Mouse (Mus musculus) left cerebral cortex, adult 9 months (tissue): ENCODE results near the gene Eif2d.
A peak's percentile ranks its signal among the peaks of the same experiment; 100 is the strongest.
"Not testable (repeated sequence)": the region's sequence is repeated elsewhere in the genome, so short reads cannot be mapped to it uniquely, and the experiment has no call there.

ENCODE experiments used
- DNase-seq, 2 experiments: peaks; one replicate each; pipeline ENCODE4 v3.0.0; 2022; ENCODE audit warnings: low spot score in 2 of 2

The Eif2d gene

DNA sequence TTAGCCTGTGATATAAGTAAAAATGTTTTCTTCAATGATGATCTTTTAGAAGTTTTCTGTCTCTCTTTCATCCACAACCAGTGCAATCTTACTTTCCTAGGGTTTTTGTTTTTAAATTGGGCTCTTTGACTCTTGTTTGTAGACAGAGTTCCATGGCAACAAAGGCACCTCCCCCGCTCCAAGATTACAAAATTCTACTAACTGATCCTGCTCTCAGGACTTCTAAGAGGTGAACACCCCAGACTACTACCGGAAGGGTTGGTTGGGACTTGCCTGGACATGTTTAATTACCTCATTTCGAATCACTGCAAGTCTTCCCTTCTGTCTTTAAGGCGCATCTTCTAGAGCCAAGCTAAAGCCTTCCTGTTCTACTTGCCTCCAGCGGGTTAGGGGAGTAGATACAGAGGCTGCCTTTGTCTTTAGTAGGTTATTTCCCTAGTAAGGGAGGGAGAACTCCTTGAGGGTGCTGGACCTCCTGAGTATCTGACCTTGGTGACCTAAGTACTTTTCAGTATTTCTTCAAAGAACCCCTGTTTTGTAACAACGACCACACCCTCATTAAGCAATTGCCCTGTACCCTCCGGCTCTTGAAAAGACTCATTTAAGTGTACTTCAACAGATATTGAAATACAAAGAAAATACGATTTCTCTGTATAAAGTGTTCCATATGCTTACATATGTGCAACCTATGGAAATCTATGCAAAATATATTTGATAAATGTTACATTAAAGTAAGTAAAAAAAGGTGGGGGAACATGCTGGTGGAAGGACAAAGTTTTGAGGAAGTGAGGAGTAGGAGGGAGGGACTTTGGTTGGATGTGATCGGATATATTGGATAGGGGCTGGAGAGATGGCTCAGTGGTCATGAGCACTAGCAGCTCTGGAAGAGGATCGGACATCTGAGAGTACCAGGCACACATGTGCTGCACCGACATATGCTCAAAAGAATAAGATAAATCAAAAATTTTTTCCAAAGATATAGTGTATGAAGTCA lies 13.6 kb upstream of the Eif2d start:
- no peak for DNase-seq

DNA sequence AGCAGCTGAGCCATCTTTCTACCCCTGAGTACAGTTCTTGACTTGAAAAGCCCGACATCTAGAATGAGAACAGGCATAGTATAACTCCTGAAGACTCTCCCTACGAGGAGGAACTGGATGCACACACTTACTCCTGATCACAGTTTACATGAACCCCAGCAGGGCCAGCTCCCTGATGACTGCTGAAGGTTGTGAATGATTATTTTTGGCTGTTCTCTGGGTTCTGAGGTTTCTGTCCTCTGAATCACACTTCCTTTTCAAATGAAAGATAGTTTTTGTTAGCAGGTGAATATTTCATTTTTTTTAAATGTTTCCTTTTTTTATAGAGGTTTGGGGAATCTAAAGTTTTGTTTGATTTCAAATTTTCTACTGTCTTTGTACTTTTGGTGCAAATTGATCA lies 11.5 kb upstream of the Eif2d start:
- DNase-seq, result no peak

DNA sequence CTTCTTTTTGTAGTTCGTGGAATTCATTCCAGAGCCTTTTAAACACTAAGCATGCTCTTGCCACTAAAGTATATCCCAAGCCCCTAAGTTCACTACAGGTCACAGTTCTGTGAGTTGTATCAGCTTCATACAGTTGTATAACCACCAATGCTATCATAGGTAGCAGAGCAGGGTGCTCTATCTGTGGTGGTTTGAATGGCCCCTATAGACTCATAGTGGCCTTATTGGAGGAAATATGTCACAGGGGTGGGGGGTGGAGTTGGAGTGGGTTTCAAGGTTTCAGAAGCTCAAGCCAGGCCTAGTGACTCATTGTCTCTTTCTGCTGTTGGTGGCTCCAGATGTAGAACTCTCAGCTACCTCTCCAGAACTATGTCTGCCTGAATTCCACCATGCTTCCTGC lies 10.5 kb upstream of the Eif2d start:
- no peak for DNase-seq

DNA sequence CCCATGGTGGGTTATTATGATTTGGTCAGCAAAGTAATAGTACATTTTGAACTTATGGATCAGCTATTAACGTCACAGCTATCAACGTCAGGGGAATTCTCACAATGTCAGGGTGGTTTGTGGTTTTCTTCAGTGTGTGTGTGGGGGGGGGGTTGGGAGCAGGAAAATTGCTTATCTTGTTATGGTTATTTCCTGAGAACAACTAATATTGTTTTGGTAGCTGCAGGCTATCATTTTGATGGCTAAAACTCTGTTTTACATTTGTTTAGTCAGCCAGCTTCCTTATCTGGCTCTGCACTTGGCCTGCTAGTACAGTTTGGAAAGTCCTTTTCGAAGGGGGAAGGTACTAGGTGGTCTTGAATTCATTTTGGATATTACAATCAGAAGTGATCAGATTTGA lies 7.8 kb upstream of the Eif2d start:
- not testable (repeated sequence) for DNase-seq

DNA sequence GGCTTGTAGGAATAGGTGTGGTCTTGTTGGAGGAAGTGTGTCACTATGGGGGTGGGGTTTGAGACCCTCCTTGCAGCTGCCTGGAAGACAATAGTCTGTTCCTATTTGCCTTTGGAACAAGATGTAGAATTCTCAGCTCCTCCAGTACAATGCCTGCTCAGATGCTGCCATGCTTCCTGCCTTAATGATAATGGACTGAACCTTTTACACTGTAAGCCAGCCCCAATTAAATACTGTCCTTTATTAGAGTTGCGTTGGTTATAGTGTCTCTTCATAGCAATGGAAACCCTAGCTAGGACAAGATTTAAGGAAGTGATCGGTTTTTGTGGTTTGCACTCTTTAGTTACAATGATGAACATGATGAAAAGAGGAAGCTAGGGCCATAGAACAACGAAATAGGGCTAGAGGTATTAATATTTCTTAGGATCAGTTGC lies 6.8 kb upstream of the Eif2d start:
- DNase-seq, result no peak

DNA sequence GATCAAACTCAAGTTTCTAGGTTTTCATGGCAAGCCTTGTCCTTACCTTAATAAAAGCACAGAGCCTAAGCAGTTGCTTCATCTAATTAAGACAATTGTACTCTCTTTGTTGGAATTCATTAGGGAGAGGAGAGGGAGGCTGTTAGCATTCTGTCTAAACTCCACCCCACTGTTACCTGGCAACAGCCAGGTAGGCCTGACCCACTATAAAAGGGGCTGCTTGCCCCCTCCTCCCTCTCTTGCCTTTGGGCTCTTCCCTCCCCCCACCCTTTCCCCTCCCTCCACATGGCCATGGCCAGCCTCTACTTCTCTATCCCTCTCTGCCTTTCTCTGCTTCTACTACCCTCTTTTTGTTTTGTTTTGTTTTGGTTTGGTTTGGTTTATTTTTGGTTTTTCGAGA lies 3.5 kb upstream of the Eif2d start:
- DNase-seq, result no peak

DNA sequence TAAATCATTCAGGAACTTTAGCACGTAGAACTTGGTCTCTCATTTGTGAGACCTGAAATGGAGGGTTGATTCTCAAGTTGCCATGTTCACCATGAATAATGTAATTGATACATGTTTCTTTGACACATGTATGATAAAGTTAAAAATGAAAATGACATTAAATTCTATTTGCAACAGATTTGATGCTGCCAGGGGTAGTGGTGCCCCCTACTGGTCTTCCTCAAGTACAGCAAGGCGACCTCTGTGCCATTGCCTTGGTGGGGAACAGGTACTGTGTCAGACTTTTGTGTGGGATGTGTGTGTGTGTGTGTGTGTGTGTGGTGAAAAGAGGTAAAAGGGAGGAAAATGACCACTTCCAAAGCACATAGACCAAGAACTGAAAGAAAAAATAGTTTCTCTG lies 2.5 kb downstream of the Eif2d start:
- no peak for DNase-seq

DNA sequence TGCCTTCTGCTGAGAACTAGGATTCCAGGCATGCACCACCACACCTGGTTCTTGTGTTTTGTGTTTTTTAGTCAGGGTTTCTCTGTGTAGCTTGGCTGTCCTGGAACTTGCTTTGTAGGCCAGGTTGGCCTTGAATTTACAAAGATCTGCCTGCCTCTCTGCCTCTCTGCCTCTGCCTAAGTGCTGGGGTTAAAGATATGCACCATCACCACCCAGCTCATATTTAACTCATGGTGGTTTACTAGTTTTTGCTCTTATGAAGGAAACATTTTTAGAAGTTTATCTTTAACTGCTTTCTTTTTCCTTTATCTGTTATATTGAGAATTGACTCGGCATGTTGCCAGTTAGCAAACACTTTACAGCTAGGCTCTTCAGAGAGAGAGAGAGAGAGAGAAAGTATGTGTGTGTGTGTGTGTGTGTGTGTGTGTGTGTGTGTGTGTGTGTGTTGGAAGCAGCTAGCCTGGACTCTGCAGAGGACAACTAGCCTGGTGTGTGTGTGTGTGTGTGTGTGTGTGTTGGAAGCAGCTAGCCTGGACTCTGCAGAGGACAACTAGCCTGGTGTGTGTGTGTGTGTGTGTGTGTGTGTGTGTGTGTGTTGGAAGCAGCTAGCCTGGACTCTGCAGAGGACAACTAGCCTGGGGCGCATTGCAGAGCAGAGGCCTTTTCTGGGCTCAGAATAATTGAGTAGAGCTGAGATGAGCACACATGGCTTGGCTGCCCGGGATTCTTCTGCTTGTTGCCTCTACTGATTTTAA lies 6.8 kb downstream of the Eif2d start:
- not testable (repeated sequence) for DNase-seq

DNA sequence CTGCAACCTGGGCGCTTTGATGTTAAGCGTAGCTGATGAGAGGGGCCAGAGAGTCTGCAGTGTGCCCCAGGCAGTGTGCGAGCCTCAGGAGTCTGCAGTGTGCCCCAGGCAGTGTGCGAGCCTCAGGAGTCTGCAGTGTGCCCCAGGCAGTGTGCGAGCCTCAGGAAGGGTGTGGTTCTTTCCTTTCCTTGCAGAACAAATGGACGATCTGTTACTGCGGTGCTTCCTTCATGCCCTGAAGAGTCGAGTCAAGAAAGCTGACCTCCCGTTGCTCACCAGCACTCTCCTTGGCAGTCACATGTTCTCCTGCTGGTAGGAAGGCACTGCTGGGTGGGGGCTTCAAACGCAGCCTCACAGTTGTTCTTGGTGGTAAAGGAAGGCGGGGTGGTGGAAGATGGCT lies 8.1 kb downstream of the Eif2d start:
- DNase-seq, result no peak

DNA sequence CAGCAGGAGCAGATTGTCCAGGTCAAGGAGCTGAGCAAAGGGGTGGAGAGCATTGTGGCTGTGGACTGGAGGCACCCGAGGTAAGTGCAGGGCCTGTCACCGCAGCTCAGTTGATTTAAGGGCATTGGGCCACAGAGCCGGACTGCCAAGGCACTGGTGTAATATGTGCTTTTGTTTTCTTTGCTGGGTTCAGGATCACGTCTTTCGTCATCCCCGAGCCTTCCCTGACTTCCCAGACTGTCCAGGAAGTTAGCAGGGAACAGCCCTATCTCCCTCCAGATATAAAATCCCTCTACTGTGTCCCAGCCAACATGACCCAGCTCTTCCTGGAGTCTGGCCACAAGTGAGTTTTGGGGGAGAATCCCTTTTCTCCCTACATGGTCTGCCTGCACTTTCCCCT lies 11.4 kb downstream of the Eif2d start:
- no peak for DNase-seq

DNA sequence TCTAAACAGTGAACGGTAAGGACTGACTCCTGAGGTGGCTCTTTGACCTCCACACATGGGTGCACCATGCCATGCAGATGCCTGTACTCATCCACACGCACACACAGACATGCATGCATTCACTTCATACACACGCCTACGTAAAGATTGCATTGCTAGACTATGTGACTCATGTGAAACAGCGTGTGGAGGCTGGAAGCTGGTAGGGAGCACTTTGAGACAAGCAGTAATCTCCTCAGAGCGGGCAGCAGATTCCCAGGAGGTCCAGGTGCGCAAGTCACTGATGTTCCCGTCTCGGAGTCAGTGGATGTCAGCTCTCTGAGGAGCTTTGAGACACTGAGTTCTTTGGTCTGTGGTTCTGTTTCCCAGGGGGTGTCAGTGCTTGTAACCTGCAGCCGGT lies 14.6 kb downstream of the Eif2d start:
- DNase-seq, result peak in 1 of 2 experiments; percentile 53

DNA sequence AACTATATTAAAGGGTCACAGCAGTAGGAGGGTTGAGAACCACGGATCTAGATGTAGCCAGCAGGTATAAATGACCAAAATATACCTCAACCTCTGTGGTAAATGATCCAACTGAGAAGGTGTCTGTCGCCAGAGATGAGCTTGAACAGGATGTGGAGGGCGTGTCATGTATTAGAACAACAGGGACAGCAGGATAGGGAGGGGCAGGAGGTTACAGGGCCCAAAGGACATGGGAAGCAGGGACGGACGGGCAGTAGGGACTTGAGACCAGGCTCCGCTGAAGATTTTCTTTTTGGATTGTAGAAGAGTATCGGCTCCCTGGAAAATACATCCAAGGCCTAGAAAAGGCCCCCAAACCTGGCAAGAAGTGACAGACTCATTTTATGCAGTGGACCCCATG lies 20.0 kb downstream of the Eif2d start:
- DNase-seq, result no peak

DNA sequence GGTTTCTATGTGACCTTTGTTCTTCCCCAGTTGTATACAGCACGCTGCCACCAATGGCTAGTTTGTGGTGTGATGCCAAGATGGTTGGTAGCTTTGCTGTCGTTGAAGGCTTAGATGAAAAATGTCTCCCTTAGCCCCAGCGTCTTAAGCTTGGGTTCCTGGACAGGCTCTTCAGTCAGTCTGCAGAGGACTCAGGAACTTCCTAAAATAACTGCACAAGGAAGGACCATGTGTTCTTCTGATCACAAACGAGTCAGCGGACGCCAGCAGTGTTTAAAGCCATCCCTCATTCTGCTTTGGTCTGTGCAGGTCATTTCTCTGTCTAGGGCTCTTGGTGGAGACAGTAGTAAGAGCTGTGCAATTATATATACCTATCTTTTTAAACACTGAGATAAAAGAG lies 20.8 kb downstream of the Eif2d start:
- no peak for DNase-seq

DNA sequence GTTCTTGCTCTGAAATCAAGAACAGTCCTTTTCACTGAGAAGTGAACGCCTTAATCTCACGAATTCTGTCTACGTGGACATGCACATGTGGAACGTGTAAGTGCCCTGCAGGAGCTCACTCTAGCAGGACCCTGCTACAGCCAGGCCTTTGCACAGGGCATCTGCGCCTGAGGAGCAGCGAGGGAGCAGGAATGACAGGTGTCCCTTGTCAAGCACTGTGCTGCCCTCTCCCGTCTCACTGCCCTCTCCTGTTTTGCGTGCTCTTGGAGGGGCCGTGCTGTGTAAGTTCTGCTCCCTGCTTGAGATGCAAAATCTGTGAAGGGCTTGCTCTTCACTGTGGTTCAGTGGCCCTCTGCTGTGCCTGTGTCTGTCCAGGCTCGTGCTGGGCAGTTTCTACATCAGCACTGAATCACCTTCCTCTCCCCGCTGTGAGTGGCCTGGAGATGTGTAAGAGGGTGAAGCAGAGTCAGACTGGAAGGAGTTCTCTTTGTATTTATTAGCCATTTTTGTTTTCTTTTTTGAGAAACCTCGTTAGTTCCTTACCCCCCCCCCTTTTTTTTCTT lies 21.4 kb downstream of the Eif2d start:
- no peak for DNase-seq

DNA sequence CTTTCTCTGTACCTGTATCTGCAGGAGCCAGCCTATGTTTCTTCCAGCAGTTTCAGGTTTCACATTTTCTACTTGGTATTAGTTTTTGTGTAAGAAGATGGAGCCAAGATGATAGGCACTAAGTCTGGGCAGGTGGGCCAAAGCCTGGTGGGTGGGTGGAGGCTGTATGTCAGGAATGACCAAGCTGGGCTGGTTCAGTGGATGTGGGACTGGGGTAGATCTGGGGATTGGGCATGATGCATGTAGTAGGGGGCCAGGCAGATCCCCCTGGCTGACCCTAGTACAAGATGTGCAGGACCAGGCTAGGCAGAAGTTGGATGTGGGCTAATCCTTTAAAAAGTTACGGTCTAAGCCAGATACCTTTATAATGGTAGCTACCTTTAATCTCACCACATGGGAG lies 22.2 kb downstream of the Eif2d start:
- DNase-seq, result no peak

DNA sequence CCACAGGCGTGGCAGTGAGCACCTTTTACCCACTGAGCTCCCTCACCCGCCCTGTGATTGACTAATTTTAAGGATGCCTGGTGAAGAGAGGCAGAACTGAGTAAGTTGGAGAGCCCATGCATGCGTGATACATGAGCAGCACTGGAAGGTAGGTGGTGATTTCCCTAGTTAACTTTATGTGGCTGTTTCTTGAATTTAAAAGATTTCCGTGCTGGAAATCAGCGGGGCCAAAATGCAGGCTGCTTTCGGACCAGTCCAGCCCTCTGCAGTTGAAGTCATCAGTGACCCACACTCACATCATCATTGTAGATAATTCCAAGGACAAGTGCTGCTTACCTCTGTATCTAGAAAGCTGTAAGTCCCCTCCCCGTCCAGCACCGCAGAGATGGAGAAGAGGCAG lies 22.8 kb downstream of the Eif2d start:
- DNase-seq, result no peak

DNA sequence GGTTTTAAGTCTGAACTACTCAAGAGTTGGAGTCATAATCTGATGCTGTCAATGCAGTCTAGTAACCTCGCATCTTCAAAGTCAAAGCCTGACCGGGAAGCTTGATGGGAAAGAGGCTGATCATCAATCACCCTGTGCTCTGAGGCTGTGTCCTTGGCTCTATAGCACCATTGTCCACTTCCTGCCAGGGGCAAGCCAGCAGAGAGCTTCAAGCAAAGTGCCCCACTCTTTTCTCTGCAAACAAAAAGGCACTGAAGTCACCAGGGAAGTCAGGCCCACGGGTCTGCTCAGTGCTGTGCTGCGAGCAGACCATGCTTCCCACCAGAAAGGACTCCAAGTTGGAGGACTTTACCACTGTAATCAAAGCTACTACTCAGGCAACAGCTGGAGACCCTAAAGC lies 24.3 kb downstream of the Eif2d start:
- DNase-seq, result no peak

DNA sequence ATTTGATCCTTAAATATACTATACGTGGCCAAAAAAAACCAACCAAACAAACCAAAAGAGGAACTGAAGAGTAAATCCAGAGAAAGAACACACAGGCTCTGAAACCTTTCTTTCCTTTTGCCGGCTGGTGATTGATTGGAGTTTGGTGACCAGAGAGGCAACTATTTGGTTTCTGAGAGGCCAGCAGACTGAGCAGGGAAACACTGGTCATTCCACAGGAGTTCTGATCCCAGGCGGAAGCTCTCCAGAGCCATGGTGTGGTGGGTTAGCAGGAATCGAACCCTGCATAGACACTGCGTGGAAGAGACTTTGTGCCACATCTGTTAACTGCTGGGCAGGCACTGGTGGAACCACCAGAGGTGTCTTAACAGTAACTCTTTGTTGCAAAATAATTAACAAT lies 25.1 kb downstream of the Eif2d start:
- DNase-seq, result no peak

DNA sequence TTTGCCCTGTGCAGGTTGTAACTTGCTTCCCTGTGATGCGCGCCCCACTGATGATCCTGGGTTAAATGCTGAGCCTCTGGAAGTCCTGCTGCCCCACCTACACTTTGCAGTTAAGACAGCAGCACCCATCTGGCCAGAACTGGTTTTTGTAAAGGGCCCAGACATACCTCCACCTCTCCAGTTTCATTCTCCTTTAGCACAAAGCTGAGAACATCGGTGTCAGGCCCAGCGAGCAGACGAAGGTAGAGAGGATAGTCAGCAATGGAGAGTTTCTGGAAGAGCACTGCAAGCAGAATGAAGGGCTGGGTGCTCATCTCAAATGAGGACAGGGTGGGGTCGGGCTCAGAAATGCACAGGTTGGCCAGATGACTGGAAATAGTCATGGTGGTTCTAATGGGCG lies 27.4 kb downstream of the Eif2d start:
- DNase-seq, result no peak

DNA sequence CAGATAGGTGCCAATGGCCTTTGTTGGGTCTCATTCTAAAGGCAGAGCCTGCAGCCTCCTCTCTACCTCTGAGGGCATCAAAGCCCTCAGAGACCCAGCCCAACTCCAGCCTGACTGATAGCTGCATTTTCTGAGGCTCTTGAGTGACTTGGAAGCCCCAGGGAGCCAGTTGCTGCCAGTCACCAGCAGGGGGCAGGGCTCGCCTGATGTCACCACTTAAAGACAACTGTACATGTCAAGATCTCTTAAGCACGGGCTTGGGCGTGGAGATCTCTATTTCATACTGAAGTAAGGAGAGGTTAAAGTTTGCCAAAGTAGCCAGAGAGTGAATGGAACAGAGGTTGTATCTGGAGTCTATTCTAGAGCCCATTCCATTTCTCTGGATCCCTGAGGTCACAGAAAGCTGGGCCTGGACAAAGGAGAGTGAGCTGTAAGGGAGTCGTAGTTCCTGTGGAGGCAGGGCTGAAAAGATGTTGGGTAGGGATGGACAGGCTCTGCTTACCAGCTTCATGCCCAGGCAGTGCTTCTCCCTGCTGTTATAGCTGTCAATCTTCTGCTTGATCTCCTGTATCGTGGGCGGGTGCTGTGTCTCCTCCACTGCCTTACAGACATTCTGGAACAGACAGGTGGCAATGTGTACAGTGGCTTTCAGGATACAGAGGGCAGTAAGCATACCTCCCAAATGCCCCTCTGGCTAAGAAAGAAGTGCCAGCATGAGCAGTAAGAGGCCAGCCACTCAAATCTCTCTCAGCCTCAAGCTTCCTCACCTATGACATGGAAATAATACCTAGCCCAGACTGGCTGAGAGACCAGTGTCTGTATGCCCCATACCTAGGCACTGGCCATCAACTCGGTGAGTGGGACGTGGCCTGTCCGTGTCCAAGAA lies 28.9 kb downstream of the Eif2d start:
- peak in 1 of 2 experiments; percentile 77 for DNase-seq

DNA sequence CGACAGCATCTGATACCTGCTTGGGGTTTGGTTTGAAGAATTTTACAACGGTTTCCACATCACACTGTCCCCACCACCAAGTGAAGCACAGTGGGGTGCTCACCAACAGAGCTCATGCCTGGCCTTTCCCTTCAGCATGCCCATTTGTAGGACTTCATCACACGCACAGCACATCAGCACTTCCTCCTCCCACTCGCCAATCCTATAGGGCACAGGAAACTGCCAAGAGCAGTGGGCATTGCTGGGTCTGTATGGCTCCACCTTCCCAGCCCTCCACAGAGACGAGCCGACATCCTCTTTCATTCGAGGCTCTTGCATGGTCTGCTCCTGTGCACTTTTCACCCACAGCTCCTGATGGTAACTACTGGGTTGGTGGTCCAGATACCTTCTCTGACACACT lies 30.2 kb downstream of the Eif2d start:
- no peak for DNase-seq
